Mouse (Mus musculus): ENCODE measurements around the gene Ccr7.

The Ccr7 gene

DNA sequence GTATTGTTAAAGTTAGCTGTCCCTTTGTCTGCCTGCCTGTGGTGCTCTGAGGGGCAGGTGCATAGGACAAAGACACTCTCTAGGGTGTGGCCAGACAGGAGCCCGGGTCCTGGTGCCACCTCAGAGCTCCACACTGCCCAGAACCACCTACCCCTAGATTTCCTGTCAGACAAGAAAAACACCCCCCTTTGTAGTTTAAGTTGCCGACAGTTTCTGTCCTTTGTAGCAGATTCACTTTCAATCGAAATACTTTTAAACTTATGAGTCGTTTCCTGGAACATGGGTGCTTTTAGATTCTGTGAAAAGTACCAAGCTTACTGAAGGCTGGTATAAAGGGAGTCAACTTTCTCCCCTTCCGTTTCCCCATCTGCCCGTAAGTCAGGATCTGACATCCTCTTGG, 38.9 kb downstream of the Ccr7 start:
- no peak for DNase-seq (ENCODE audit: low spot score in 2 of 2)

- DNase-seq (ENCODE audit: low spot score in 2 of 2) = no peak
These were observed 41.8 kb downstream of the Ccr7 start for GRCm38 (mm10) chr11:99113111-99113510.

DNA sequence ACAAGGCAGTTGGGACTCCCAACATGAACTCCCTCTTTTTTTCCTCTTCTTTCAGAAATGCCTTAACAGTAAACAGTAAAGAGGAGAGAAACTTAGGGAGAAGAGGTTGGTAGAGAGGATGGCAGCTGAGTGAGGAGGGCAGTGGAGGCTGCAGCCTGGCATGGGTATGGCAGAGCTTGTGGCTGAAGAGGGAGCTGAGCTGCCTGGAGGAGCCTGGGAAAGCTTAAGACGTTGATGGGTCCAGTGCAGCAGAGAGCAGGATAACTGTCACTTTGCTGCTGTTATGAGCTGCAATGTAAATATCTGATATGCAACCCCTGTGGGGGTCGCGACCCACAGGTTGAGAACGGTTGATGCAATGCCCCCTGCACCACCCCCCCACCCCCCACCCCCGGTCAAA, 42.2 kb downstream of the Ccr7 start:
- no peak for DNase-seq (ENCODE audit: low spot score in 2 of 2)

DNA sequence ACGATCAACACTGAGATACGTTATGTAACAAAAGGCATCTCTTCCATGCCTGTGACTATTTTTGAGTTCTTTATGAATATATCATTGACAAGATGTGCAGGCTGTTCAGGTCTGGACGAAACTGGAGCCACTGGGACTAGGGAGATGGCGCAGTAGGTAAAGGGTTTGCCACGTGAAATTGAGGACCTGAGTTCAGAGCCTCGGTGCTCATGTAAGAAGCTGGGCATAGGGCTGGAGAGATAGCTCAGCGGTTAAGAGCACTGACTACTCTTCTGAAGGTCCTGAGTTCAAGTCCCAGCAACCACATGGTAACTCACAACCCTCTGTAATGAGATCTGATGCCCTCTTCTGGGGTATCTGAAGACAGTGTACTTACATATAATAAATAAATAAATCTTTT, 43.2 kb downstream of the Ccr7 start:
- no peak for DNase-seq (ENCODE audit: low spot score in 2 of 2)

DNA sequence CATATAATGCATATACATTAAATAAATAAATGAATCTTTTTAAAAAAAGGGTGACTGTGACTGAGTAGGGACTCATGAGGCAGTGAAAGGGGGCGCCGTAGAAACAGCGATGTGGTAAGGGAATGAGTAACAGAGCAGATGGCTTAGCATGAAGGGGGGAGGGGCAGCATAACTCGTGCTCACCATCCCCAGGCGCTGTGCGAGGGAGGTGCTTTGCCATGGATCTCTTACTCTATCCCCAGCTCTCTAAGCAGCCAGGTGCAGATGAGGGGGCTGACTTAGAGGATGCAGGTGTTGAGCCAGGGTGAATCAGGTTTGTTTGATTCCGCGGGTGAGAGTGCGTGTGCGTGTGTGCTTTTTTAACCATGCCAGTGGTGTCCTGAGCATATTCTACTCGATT, 43.7 kb downstream of the Ccr7 start:
- DNase-seq (ENCODE audit: low spot score in 2 of 2) = no peak

DNA sequence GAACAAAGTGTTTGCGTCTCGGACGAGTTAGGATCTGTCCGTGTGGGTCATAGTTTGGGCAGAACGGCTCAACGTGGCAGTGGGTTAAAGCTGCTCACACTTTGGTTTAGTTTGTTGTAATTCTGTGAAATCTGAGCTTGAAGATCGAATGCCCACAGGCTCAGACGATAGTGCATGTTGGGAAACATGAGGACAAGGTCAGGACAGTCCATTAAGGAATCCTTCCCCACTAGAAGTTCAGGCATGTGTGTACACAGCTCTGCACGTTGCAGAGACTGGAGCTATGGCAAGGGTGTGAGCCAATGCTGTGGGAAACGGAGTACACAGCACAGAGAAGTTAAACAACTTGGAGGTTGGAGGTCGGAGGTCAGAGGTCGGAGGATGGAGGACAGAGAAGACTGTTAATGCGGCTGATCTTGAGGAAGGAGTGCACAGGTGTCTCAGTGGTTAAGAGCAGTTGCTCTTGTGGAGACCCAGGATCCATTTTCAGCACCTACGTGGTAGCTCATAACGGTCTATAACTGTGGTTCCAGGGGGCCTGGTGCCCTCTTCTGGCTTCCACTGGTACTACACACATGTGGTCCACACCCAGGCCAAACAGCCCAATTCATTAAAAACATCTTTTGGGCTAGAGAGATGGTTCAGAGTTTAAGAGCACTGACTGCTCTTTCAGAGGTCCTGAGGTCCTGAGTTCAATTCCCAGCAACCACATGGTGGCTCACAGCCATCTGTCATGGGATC, 44.3 kb downstream of the Ccr7 start:
- no peak for DNase-seq (ENCODE audit: low spot score in 2 of 2)

DNA sequence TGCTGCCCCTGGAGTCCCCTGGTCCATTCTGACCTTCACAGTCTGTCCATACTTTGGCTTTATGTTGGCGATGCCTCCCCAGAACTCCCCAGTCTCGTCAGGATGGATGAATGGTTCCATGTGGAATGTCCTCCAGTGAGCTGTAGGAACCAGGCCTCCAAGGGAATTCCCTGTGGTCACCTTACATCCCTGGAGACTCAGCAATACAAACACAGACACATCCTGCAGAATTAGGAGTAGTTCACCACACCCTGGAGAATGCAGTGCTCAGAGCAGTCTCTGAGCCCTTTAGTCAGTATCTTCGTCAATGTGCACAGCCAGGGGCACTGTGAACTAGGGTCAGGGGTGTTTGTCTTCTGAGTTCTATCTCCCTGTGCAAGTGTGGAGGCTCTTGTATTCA, 46.6 kb downstream of the Ccr7 start:
- no peak for DNase-seq (ENCODE audit: low spot score in 2 of 2)

DNA sequence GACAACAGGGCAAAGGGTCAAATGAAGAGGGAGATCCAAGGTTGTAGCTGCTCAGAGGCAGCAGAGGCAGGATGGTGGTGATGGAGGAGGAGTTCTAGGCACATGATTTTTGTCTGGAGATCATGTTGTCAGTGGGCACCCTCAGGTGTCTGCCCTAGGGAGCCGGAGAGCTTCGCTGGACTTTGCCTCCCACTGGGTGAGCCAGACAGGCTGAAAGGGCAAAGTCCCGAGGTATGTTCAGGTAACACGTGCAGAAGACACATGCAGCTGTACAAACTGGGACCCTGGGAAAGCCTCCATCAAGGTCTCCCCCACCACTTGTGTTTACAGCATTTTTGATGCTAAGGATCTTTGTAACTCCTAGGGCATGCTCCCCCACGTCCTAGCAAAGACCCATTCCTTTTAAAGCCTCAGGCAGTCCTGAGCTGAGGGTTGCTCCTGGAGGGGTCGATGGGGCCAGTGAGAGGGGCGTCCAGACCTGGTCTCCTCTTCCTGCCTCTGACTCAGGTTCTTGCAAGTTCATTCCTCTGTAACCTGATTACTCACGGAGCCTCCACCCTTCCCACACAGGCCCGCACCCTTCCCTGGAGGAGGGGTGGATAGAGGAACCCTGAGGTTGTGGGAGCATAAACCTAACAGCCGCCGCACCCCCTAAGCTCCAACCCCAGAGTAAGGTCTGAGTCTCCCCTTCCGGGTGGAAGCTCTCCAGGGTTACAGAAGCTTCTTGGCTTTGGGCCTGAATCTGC, 48.7 kb downstream of the Ccr7 start:
- DNase-seq (ENCODE audit: low spot score in 2 of 2) = no peak

DNA sequence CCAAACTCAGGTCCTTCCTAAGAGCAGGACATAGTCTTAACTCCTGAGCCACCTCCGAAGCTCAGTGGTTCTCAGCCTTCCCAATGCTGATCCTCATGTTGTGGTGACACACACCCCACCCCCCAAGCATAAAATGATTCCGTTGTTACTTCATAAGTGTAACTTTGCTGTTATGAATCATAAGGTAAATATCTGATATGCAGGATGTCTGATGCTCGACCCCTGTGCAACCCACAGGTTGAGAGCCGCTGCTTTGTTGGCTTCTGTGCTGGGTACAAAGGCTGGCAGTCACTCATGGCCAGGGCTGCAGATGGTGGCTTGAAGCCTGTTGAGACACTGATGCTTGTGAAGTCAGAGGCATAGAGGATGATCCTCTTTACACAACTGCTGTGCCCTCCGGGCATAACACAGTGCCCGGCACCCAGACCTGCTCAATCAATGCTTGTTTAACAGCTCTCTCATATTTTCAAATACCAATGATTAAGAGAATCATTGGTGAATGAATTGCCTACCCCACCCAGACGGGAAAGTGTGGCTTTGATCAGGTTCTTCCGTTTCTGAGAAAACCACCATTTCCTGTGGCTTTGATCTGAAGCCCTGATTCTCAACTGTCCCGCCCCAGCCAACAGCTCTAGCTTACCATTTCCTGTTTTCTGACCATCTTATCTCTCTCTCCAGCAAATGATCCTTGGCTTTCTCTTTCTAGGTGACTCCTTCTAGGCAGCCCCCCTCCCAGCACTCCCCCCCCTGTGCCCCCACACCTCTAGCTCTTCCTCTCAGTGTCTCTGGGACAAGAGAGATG, 50.1 kb downstream of the Ccr7 start:
- no peak for DNase-seq (ENCODE audit: low spot score in 2 of 2)

DNA sequence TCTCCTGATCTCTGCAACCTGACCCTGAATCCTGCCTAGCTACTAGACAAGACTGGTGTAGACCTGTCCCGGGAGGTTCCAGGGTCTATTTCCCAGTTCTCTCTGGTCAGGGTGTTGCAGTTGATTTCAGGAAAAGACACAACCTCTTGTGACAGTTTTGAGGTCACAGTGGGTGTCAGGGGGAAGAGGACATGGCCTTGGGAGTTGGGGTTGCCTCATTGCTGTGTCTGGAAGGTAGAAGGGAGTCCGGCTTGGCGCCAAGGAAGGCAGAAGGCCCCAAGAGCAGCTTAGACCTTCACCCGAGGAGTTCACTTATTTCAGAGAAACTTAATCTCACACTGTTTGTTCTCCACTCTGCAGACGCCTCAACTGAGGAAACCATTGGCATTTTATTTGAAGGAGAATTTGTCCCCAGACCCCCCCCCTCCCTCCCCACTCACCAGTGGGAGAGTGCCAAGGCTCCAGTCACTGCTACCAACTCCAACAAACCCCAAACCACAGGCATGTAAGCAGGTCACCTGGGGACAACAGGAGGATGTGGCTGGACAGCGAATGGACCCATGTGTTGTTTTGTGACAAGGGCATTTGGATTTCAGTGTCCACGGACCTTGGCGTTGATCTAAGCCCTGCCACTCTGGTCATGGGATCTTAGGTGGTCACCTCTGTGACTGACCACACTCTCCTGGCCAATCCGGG, 52.2 kb downstream of the Ccr7 start:
- no peak for DNase-seq (ENCODE audit: low spot score in 2 of 2)

- no peak for DNase-seq (ENCODE audit: low spot score in 2 of 2)
These were observed 53.2 kb downstream of the Ccr7 start for GRCm38 (mm10) chr11:99101693-99102092.

DNA sequence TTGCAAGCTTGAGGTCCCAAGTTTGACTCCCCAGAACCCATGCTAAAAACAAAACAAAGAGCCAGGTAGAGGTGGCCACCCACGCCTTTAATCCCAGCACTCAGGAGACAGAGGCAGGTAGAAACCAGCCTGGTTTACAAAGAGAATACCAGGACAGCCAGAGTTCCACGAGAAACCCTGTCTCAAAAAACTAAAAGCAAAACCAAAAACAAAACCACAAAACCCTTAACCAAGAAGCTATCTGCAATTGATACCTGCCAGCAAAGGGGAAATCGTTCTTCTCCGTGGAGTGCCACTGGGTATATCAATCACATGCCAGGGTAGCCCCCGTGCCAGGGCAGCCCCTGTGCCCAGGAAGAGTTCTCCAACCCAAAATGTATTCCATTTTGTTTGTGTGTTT, 54.7 kb downstream of the Ccr7 start:
- no peak for DNase-seq (ENCODE audit: low spot score in 2 of 2)

GRCm38 (mm10) chr11:99099516-99099915, 55.4 kb downstream of the Ccr7 start:
- DNase-seq (ENCODE audit: low spot score in 2 of 2) = peak in 1 of 2 experiments; percentile 21

- DNase-seq (ENCODE audit: low spot score in 2 of 2) = no peak
These were observed 56.0 kb downstream of the Ccr7 start for GRCm38 (mm10) chr11:99098924-99099323.

DNA sequence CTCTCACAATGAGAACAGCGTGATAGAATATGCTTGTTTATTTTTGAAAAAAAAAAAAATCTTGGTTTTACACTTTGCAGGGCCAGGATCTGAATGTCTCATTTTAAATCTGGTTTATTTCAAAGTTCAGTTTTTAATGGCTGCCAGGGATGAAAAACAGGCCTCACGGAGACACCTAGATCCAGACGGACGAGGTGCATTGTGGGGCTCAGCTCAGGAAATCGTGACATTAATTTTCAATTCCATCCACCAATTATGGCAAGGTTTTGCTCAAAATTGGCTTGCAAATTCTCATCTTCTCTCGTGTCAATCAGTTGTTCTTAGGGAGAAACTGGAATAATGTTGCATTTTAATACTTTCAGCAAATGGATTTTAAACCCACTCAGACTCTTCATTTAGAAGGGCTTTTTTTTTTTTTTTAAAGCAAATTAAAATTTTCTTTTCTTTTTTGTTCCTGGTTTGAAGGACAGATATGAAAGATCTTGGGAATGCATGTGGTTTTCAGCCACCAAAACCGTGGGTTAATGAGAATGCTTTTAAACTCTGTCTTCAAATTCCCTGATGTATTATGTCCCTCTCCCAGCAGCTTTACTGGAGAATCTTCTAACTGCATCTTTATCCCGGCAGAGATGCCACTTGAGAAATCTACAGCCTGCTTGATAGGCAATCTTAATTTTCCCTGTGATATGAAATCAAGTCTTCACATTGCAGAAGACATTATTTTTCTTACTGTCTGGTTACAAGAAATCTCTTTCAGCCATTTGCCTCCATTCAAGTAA, 57.7 kb downstream of the Ccr7 start:
- no peak for DNase-seq (ENCODE audit: low spot score in 2 of 2)

- no peak for DNase-seq (ENCODE audit: low spot score in 2 of 2)
These were observed 58.5 kb downstream of the Ccr7 start for GRCm38 (mm10) chr11:99096417-99096816.

DNA sequence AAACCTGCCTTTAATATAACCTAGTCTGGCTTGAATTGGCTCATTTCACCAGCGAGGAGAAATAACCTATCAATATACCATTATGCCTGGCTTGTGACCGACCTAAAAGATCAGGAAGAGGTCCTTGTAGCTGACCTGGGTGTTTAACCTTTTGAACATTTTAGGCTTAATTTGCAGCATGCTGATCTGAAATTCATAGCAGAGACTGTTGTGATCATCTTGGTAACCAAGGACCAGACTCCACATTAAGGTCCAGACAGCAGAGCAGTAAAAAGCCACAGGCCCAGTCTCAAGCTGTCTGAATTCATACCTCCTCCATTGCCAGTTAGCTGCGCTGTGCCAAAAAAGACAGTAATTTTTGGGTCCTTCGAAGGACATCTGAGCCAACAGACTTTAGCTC, 59.1 kb downstream of the Ccr7 start:
- DNase-seq (ENCODE audit: low spot score in 2 of 2) = no peak

DNA sequence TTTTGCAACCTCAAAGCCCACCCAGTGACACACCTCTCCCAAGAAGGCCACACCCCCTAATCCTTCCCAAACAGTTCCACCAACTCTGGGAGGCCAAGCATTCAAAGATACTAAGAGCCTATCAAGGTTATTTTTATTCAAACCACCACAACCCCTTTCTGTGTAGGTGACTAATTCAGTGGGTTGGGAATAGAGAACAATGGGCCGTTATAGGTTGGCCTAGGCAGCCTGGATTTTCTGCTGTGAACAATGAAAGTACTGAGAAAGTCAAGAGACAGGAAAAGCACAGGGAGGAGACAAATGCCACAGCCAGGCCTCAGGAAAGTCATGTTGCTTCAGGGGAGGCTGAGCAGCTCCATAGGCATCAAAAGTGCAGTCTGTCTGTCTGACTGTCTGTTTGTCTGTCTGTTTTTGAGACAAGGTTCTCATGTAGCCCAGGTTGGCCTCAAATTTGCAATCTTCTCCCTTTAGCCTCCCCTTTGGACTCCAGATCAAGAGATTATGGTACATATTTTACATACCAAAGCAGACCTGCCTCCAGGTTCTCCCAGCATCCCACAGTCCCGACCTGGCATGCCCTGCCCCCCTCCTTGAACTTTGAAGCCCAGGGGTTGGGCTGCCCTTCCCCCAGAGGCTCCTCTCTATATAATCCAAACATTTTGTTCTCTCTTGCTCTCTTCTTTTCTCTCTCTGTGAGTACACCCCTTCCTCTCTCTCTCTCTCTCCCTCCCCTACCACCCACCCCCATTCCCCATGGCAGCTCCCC, 59.8 kb downstream of the Ccr7 start:
- DNase-seq (ENCODE audit: low spot score in 2 of 2) = no peak

Measured in heart, adult 9 months (tissue).